Comparison of ENCODE assay signal across 15 mouse cellular contexts in genomic region chr12:55445583-55445982, GRCm38 (mm10). TPM values are rescaled to one million over a fixed set of nuclear protein-coding genes. Genes with fewer than 3 reads are reported as not detected.
DNase-seq lines count a peak whose midpoint lies in the region; ATAC-seq and TF ChIP-seq lines count a peak whose summit lies in the region.
"Had no signal": no experiment of that assay in that cellular context is flagged by ENCODE, and none has a peak within 500 bp of the region (broad histone marks: within the 10 kb centered on the region; RNA-seq: fewer than 3 reads in every experiment).

No protein-coding gene starts in this region.

- ATAC-seq in heart, embryonic 13.5 days (ENCODE audit: extremely low read depth, insufficient number of reproducible peaks, low FRiP score, low TSS enrichment), result no peak
- no peak for ATAC-seq in limb, embryonic 14.5 days (ENCODE audit: low FRiP score, low read depth)
- ATAC-seq: CD4-positive, CD25-positive, alpha-beta regulatory T cell, adult 4 months; intestine, embryonic 16.5 days had no signal

- H3K4me1 ChIP-seq in heart, embryonic 13.5 days, result peaks cover 62% of the 10 kb centered on the region
- H3K4me1 ChIP-seq in brown adipose tissue, adult 24 weeks (ENCODE audit: control insufficient read depth, insufficient read depth, insufficient read length, low read length), result peaks cover 38% of the 10 kb centered on the region
- peaks cover 25% of the 10 kb centered on the region for H3K4me1 ChIP-seq in limb, embryonic 14.5 days (ENCODE audit: control insufficient read depth, insufficient read depth, low read length)

- TF ChIP-seq CTCF in left cerebral cortex, adult 2 months (IDR thresholded peaks at IDR 0.05), result no peak

- 57% methylated on average over 4 of the region's 4 CpGs for WGBS in heart, embryonic 13.5 days
- WGBS in limb, embryonic 14.5 days, result 87% methylated on average over 4 of the region's 4 CpGs

- no peaks in the 10 kb centered on the region for H3K27me3 ChIP-seq in heart, embryonic 13.5 days (replicated peaks)
- H3K27me3 ChIP-seq in limb, embryonic 14.5 days (ENCODE audit: control insufficient read depth, insufficient read depth, low read length), result no peaks in the 10 kb centered on the region

- H3K9me3 ChIP-seq in heart, embryonic 13.5 days, result no peaks in the 10 kb centered on the region
- H3K9me3 ChIP-seq in limb, embryonic 14.5 days (ENCODE audit: control insufficient read depth, low read length), result no peaks in the 10 kb centered on the region
- H3K9me3 ChIP-seq: liver, embryonic 15.5 days; midbrain, embryonic 10.5 days had no signal

- no peak for DNase-seq in heart, postnatal 36 days
- DNase-seq in left cerebral cortex, adult 2 months (ENCODE audit: extremely low spot score in 1 of 2, low spot score in 2 of 2), result no peak
- no peak for DNase-seq in left cerebral cortex, adult 9 months (ENCODE audit: low spot score in 2 of 2)
- no peak for DNase-seq in limb, embryonic 14.5 days (ENCODE audit: low spot score)
- DNase-seq in right cerebral cortex, postnatal 36 days (ENCODE audit: low spot score in 2 of 2), result no peak
- DNase-seq: cerebellum, adult 11-12 months; kidney, postnatal 10 days; thymus, adult 2 months had no signal

- H3K4me3 ChIP-seq in heart, embryonic 13.5 days, result no peak overlapping the region
- H3K4me3 ChIP-seq in left cerebral cortex, adult 2 months, result no peak overlapping the region
- H3K4me3 ChIP-seq in brown adipose tissue, adult 24 weeks (ENCODE audit: insufficient read depth, low read depth, low read length), result no peak overlapping the region
- no peak overlapping the region for H3K4me3 ChIP-seq in limb, embryonic 14.5 days (replicated peaks; ENCODE audit: low read length)
- H3K4me3 ChIP-seq: erythroblast, embryonic 14.5 days; liver, embryonic 15.5 days; midbrain, embryonic 10.5 days had no signal

- no peak overlapping the region for H3K4me2 ChIP-seq in heart, embryonic 13.5 days
- H3K4me2 ChIP-seq in limb, embryonic 14.5 days (replicated peaks; ENCODE audit: low read depth, low read length, severe bottlenecking), result no peak overlapping the region
- H3K4me2 ChIP-seq: liver, embryonic 15.5 days had no signal

- intact Hi-C loops in heart, postnatal 36 days (cut with DNase I), result no loop called here
- intact Hi-C loops in left cerebral cortex, adult 2 months (cut with DNase I), result no loop called here

- TF ChIP-seq POLR2A in limb, embryonic 14.5 days (IDR thresholded peaks at IDR 0.05; ENCODE audit: borderline replicate concordance, extremely low read depth, insufficient read depth, insufficient read length), result no peak

- H3K9ac ChIP-seq in heart, embryonic 13.5 days, result no peak overlapping the region
- no peak overlapping the region for H3K9ac ChIP-seq in limb, embryonic 14.5 days (ENCODE audit: low read depth, low read length, severe bottlenecking)
- H3K9ac ChIP-seq: liver, embryonic 15.5 days had no signal

- no peaks in the 10 kb centered on the region for H3K36me3 ChIP-seq in heart, embryonic 13.5 days
- no peaks in the 10 kb centered on the region for H3K36me3 ChIP-seq in limb, embryonic 14.5 days (ENCODE audit: control insufficient read depth, insufficient read depth, low read length)
- H3K36me3 ChIP-seq: liver, embryonic 15.5 days; midbrain, embryonic 10.5 days had no signal

- H3K27ac ChIP-seq in heart, embryonic 13.5 days (replicated peaks), result peak overlapping the region; percentile 95
- peak overlapping the region; percentile 84; the same call in 1 of the 2 replicates for H3K27ac ChIP-seq in left cerebral cortex, adult 2 months
- H3K27ac ChIP-seq in brown adipose tissue, adult 24 weeks (replicated peaks; ENCODE audit: low read depth, low read length), result peak overlapping the region; percentile 73
- H3K27ac ChIP-seq in limb, embryonic 14.5 days (replicated peaks; ENCODE audit: low read depth, low read length), result peak overlapping the region; percentile 88; the same call in 1 of the 2 replicates

RNA-seq across cellular contexts. Expression of gene Nfkbia, which starts 46.9 kb away (rescaled TPM):
- 47.0 and 56.0 TPM in 2 replicates for polyA plus RNA-seq in heart, embryonic 13.5 days (2015; fragmentation: Nextera tagmentation; extraction: Ambion mirVana)
- 10 to 100 TPM; 32.8 to 65.3 TPM for total RNA-seq in heart, postnatal 36 days (2021)
- 10 to 100 TPM; 33.3 to 53.1 TPM for total RNA-seq in left cerebral cortex, adult 2 months (2021)
- 29.4 and 35.2 TPM in 2 replicates for polyA plus RNA-seq in brown adipose tissue, adult 24 weeks (2012; ENCODE audit: insufficient read depth, insufficient read length, missing spikeins)
- 76.0 and 110 TPM in 2 replicates for polyA plus RNA-seq in limb, embryonic 14.5 days (2012; rRNA removed)
- 111 and 123 TPM in 2 replicates for polyA plus RNA-seq in limb, embryonic 14.5 days (2014; fragmentation: Nextera tagmentation; extraction: Ambion mirVana)
